Mouse (Mus musculus) thymus, postnatal 14 days (tissue): ENCODE results near the gene Ctf1.
"Not testable (repeated sequence)": the region's sequence is repeated elsewhere in the genome, so short reads cannot be mapped to it uniquely, and the experiment has no call there.

Experiments used
- DNase-seq: peaks from one replicate; pipeline ENCODE4 v3.0.0; 2021

Gene Ctf1

DNA sequence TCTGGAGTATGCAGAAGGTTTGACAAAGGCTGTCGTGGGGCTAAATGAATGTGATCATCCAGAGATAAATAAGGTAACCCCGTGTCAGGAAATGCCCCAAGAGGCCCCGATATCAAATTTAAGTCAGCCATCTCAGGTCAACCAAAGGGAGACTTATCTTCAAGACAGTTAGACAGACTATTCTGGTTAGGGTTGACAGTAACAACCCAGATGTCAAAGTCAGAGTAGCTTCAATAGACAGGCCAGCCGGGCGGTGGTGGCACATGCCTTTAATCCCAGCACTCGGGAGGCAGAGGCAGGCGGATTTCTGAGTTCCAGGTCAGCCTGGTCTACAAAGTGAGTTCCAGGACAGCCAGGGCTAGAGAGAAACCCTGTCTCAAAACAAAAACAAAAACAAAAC, 18.8 kb upstream of the Ctf1 start:
- DNase-seq: not testable (repeated sequence)

DNA sequence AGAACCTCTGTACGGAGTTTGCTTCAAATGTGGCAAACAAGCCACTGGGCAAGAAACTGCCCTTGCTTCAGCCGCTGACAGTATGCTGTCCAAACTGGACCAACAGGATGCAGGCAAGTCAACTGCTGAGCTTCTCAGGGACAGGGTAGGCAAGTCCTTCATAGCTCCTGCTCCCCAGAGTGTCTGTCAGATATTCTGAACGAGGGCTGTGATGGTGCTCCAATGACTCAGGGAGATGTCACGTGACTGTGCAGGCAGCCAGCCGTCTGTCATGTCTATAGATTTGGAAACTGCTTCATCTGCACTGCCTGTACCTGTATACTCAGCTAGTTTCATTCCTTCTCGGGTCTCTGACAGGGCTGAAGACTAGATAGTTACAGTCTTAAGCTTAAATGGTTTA, 13.6 kb upstream of the Ctf1 start:
- no peak for DNase-seq

DNA sequence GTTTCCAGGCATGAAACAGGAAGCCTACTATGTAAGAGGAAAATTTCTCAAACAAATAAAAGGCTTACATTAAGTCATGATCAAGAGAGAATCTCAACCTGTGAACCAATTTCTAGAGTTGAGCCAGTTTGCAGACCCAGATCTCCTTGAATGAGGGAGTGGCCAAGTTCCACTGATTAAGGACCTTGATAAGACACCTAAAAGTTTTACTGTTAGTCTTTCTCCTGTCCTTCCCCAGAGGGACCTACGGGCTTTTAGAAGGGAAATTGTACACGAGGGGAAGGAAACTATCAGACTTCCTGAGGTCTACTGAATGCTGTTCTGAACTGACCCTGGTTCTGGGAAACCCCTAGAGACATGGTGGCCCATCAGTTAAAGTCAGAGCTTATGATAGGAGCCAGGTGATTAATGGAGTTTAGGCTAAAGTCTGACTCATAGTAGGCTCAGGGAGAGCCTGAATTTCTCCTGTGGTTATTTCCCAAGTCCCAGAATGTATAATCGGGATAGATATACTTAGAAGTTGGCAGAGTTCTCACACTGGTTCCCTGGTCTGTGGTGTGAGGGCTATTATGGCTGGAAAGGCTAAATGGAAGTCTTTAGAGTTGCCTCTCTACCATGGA, 11.7 kb upstream of the Ctf1 start:
- no peak for DNase-seq

DNA sequence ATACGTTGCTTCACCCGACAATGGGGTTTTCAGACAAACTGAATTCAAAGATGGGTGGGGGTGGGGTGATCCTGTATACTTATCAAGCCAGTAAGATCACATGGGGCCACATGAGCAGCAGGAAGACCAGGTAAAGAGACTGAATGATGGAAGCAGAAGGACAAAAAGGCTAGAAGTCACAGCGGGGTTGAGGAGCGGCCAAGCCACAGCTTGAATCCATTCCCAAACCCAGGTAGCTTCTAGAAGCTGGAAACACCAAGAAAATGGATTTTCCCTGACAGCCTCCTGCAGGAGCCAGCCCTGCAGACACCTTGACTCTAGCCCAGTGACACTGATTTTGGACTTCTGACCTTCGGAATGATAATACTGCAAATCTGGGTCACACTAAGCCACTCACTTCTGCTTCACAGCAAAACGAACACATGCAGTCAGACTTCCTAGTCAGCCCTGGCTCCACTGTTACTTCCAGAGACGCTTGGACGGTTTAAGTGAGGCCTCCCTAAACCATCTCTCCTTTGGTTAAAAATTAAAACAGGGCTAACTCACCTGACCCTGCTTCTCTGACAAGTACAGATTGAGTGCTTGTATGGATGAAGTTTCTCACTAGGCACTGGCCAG, 8.9 kb upstream of the Ctf1 start:
- no peak for DNase-seq

DNA sequence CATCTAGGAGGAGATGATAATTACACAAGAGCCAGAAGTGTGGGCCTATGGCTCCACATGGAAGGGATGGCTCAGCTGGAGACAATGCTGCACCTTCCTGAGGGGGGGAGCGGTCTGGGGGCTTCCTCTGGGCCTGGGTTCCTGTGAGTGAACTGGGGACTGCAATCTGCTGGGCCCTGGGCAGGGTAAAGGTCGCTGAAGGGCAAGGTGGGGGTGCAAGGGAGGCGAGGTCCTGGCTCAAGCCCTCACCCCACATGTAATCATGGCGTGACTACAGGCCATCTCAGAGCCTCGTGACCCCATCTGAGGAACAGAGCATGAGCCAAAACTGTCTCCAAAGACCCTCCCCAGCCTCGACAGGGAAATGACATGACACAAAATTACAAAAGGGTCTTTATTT, 7.9 kb upstream of the Ctf1 start:
- DNase-seq: no peak

DNA sequence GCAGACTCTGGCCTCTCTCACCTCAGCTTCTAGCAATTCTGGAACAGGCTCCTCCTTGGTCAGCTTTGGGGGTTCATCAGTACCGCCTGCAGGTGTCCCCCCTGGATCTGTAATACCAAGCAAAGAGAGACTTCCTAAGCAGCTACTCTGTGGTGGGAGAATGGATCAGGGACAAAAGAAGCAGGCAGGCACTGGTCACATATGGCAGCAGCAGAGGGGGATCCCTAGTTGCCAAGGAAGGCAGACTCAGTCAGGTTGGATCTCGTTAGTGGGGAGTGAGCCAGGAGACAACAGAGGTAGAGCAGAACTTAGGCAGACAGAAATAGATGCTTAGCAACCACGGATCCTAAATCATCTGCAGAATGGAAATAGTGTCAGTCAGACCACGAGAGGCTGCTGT, 6.8 kb upstream of the Ctf1 start:
- DNase-seq: no peak

DNA sequence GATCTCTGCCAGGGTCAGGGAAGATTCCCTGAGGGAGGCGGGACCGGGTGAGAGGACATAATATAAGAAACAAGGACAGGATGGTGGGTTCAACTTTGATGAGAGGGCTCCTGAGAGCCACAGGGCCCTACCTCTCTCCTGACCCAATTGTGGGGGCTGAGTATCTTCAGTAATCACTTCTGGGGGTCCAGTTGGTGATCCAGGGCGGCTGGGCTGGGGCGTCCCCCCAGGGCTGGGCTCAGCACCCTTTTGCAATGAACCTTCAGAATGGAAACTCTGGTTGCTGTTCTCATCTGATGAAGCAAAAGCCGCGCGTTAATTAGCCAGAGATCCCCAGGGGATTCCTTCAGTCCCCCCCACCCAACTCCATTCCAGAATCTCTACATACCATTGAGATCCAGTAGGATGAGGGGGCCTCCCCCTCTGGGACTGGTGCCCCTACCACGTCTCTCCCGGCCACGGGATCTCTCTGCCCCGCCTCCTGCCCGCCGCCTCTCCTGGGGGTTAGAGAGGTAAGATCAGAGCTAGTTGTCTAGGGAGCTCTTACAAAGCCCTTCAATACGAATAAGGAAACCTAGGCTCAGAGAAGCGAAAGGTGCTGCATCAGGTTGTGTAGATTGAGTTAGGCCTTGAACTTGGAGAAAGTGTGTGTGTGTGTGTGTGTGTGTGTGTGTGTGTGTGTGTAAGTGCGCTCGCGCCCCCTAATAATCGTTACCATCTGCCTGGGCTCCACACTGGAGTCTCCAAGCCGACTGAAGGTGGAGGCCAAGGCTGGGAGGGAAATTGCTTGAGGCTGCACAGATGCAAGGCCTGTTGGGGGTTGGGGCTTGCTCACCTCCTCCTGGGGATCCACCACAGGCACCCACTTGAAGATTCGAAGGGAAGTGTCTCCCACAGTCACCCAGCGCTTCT, 5.2 kb upstream of the Ctf1 start:
- DNase-seq: peak; percentile 57

DNA sequence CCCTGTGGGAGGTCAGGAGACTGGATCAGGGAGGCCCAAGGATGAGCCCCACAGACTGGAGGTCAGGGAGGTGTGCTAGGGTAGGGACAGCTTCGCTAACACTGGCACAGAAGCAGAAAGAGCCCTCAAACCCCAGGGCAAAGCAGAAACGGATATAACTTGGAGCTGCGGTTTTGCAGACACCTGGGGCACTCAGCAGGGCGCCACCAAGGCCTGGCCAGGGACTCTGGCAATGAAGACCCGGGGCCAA, 4.7 kb upstream of the Ctf1 start:
- DNase-seq: no peak

DNA sequence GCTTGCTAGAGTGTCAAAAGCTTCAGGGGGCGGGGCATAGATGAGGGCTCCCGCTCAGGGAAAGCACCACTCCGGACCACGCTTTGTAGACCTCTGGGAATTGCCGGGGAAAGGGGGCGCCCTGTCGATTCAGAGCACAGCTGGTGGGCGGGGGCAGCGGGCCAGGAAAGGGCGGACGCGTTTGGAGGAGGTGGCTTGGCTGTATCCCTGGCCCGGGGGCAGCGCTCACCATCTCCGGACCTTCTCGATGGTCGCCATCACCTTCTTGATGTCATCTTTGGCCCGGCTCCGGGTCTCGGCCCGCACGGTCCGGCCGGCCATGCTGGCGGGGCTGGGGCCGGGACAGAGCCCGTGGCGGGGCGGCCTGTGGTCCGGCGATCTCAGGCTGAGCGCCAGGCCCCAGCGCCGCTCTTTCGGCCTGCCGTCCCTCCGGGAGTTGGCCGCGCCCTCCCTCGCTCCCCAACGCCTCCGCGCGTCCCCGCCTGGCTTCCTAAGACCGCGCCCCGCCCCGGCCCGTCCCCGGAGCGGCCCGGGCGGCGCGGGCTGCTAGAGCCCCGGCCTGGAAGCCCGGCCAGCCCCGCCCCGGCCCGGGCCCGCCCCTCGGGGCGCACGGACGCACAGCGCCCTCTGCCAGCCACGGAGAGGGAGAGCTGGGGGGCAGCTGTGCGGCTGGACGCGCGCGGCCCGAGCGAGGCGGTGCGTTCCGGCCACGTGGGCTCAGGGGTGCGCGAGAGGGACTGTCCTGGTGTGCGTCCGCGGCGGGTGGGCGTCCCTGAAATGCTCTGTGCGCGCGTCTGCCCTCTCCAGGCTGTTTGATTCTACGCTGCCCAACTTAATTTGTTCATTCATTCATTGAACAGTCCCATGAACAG, 4.1 kb upstream of the Ctf1 start, which contains the start of gene Bcl7c:
Gene Bcl7c (minus strand): TSS at position 727 of the 872 bp plus-strand sequence.
- peak; percentile 87 for DNase-seq

DNA sequence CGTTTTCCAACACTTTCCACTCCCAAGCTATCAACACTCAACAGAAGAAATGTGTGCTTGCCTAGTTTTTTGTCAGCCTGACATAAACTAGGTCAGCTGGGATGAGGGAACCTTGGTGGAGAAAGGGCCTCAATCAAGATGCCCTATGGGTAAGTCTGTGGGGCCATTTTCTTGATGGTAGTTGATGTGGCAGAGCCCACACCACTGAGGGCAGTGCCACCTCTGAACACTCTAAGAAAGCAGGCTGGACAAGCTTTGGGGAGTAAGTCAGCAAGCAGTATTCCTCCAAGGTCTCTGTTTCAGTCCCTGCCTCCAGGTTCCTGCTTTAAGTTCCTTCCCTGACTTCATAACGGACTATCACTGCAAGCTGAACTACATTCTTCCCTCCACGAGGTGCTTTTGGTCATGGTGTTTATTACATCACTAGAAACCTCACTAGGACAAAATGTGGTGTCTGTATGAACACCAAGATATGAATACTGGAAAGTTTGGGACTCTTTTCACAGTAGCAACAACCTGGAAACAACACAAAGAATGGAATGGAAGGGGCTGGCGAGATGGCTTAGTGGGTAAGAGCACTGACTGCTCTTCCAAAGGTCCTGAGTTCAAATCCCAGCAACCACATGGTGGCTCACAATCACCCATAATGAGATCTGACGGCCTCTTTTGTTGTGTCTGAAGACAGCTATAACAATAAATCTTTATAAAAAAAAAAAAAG, 3.1 kb upstream of the Ctf1 start:
- DNase-seq: no peak

DNA sequence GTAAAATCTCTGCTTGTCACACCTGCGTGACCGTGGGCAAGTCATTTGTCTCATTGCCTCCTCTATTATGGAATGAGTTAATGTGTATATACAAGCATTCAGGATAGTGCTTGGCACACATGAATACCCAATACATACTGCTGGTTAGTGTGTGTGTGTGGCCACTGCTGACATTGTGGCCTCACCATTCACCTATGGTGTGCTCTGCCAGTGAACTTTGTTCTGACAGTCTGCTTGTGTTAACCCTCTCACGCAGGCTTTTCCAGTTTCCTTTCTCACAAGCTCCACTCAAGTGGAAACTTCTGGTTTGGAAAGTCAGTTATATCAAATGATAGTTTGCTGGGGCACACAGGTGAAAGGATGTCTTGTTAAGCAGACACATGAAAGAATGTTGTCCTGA, 1.5 kb upstream of the Ctf1 start:
- DNase-seq: no peak

DNA sequence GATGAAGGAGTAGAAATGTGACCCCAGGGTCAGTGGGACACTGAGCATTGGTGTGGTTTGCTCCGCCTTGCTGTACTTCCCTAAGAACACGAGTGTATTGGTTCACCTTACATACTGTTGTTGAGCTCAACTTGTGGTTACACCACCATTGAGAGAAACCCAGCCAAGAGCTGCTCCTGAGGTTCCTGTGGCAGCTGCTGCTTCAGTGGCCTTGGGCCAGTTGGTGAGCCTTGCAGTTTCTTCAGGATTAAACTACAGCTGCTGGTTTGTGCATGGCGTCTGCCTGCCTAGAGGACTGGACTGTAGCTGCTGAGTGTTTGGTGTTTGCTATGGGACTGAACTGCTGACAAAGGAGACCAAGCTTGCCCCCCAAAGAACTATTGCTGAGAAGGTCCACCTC, 1.1 kb upstream of the Ctf1 start:
- DNase-seq: no peak

DNA sequence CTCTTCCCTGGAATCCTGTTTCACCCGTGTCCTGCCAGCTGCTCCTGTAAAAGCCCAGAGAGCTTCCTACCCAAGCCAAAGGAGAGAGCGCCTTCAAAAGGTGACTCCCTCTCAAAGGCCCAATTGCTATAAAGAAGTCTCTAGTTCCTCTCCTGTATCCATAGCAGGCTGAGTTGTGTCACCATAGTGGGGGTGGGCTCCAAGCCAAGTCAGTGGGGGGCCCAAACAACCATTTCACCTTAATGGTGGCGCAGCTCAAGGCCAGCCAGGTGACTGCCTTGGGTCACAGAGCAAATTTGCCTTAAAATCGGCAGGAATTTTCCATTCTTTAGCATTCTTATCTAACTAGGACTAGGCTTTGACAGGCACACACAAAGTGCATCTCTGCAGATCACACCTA, 2.3 kb downstream of the Ctf1 start:
- DNase-seq: no peak

DNA sequence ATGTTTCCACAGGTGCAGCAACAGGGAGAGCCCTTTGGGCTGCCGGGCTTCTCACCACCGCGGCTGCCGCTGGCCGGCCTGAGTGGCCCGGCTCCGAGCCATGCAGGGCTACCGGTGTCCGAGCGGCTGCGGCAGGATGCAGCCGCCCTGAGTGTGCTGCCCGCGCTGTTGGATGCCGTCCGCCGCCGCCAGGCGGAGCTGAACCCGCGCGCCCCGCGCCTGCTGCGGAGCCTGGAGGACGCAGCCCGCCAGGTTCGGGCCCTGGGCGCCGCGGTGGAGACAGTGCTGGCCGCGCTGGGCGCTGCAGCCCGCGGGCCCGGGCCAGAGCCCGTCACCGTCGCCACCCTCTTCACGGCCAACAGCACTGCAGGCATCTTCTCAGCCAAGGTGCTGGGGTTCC, 4.5 kb downstream of the Ctf1 start:
- DNase-seq: peak; percentile 76

DNA sequence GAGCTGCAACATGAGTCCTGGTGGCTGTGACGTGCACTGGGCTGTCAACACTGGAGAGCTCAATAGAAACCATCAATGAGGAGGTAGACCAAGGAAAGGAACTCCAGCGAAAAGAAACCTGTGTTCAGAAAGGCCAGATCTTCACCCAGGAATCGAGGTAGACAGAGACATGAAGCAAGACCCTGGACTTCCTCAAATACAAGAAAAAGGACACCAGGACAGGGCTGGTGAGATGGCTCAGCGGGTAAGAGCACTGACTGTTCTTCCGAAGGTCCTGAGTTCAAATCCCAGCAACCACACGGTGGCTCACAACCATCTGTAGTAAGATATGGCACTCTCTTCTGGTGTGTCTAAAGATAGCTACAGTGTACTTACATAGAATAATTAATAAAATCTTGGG, 5.8 kb downstream of the Ctf1 start:
- no peak for DNase-seq

DNA sequence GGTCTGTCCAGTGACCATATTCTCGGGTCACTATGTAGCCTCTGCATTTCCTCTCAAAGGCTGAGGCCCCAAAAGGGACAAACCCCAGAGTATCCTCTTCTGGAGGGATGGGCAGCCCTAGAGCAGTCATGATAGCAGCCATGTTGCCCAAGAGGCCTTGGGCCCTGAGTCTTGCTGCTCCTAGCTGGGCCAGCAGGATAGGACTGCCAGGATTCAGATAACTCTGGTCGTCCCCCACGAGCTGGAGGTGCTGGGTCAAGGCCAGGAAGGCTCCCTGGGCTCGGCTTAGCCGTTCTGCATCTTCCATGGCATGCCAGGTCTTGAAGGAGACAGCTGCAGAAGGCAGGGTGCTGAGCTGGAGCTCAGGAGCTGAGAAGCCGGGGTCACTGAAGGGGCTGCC, 6.7 kb downstream of the Ctf1 start:
- DNase-seq: no peak

DNA sequence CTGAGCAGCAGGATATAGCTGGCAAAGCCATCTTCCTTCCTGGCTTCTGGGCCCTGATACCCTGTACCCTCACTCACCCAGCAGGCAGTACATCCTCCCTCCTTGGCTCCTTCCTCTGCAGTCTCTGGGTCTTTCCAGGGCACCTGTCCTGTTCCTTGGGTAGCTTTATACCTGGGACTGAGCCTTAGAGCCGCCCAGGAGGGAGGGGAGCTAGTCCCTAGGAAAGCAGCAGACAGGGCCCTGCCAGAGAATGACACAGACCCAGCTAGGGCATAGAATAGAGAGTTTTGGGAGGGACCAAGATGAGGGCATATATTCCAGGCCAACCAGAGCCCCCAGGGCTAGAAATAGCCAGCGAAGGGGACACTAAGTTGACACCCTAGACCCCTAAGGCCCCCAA, 13.0 kb downstream of the Ctf1 start:
- DNase-seq: no peak

DNA sequence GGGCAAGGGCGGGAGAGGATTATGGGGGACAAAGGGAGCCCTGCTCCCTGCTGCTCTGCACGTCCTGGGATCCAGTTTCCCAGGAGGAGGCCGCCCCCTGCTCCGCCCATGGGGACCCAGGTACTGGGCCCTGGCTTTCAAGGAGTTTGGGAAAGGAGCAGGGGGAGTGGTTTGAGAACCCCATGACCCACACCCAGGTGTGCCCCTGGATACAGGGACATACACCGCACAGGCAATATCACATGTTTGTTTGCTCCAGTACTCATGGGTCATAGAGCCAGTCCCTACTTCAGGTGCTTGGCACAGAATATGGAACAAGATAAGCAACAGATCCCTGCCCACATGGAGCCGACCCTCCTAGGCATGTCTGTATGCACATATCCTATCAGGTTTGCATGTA, 13.4 kb downstream of the Ctf1 start:
- DNase-seq: no peak

DNA sequence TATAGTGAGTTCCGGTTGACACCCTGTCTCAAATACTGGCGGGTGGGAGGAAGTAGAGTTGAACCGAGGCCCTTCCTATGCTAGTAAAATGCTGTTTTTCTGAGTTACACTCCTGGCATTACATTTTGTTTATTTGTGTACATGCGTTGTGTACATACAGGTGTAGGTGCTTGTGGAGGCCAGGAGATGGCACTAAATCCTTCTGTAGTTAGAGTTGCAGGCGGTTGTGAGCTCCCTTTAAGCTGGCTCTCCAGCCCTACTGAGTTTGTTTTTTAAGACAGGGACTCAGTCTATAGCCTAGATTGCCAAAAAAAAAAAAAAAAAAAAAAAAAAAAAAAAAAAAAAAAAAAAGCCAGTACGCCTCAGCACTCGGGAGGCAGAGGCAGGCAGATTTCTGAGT, 15.4 kb downstream of the Ctf1 start:
- no peak for DNase-seq

DNA sequence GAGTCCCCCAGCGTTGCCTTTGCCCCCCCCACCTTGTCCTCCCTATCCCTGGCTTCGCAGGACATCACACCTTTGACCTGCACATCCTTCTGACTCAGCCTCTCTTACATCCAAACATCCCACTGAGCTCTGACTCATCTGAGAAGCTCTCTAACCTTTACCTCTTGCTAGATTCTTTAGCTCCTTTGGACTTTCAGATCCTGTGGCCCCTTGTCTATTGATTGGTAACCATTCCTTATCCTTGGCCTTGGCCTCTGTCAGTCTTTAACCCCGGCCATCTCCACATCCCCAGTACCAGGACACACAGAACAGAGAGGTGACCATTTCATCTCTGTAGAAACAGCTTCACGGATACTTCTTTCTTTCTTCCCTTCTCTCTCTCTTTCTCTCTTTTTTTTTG, 17.6 kb downstream of the Ctf1 start:
- no peak for DNase-seq

DNA sequence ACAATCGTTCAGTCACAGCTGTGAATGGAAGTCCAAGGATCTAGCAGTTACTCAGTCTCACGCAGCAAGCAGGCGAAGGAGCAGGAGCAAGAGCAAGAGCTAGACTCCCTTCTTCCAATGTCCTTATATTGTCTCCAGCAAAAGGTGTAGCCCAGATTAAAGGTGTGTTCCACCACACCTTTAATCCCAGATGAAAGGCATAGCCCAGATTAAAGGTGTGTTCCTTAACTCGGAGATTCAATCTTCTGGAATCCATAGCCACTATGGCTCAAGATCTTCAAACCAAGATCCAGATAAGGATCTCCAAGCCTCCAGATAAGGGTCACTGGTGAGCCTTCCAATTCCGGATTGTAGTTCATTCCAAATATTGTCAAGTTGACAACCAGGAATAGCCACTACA, 19.5 kb downstream of the Ctf1 start, which contains the start of gene Ctf2:
Gene Ctf2 (minus strand): TSS at position 101 of the 400 bp plus-strand sequence.
- not testable (repeated sequence) for DNase-seq

DNA sequence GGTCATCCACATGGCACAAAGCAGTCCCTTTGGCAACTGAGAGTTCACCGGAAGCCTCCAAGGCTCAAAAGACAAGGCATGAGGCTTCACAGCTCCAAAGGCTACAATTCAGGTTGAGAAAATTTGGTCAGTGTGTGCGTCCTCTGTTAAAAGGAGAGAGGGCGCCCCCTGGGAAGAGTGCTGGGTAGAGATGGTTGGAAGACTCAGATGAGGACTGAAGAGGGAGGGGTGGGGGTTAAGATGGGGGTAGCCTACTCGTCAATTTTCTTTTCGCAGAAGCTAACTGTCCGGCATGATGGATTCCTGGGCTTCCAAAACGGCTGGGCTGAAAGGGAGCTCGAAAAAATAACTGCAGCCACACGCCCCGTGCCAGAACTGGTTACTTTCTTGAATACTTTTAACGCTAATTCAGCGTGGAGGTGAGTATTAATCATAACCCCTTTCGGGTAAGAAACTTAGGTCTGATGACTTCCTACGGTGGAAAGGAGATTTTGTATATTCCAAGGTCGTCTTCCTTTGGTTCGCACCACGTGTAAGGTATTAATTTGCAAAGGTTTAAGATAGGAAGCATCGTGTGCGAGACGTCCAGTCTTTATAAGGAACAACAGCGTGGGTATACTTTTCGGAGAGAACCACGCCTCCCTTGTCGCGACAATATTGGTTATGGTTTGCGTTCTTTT, 32.0 kb downstream of the Ctf1 start, which contains the start of gene Fbxl19:
Gene Fbxl19 (plus strand): TSS at position 178 of the 680 bp plus-strand sequence.
- DNase-seq: peak; percentile 83
